Mouse (Mus musculus) bone marrow macrophage, adult 2 months (primary cell): ENCODE measurements around the gene She.

Experiments used
- CTCF ChIP-seq: IDR thresholded peaks from 2 replicates; pipeline ENCODE4 v1.5.1; 2012; ENCODE audit warnings: low read depth, mild to moderate bottlenecking, low read length, moderate library complexity
- POLR2A ChIP-seq: IDR thresholded peaks from 2 replicates; pipeline ENCODE4 v1.6.1; 2012; ENCODE audit warnings: mild to moderate bottlenecking, low read depth, low read length, borderline replicate concordance

DNA sequence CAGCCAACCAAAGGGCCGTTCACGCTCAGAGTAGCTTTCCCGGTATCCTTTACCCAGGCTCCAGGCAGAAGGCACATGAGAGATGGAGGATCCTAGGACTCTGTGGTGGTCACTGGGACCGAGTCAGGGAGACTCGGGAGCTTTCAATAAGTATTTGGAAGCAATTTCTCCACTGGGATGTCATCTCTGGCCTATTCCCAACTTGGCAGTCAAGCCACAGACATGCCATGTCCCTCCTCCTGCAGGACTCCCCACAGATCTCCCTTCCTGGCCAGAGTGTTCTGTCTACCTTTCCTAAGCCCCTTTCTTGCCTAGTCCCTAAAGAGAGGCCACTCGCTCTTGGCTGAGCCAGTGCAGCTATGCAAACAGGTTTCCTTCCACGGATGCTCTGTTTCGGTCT is 46.0 kb downstream of the She start:
- TF ChIP-seq CTCF (no peak), POLR2A (no peak)
